In the genomic region with DNA sequence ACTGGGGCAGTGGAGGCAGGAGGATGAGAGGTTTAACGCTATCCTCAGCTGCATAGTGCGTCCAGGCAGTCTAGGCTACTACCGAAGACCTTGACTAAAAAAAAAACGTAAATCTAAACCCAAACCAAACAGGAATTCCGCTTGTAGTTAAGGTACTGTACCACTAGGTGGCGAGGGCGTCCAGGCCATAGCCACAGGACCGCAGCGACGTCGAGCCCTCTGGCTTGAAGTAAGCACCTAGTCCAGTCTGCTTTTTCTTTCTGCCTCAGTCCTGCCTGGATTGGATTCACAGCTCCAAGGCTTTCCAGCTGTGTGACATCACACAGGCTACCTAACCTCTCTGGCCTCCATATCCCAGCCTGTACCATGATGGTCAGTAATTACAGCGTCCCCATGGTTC, we compare ENCODE assay signal across 9 mouse cellular contexts. TPM values are rescaled to one million over a fixed set of nuclear protein-coding genes. Genes with fewer than 3 reads are reported as not detected.
DNase-seq lines count a peak whose midpoint lies in the region; ATAC-seq and TF ChIP-seq lines count a peak whose summit lies in the region.
"Had no signal": no experiment of that assay in that cellular context is flagged by ENCODE, and none has a peak within 500 bp of the region (broad histone marks: within the 10 kb centered on the region; RNA-seq: fewer than 3 reads in every experiment).

No protein-coding gene starts in this region.

- no peak for TF ChIP-seq EP300 in lung, postnatal 0 days (IDR thresholded peaks at IDR 0.05)
- no peak for TF ChIP-seq EP300 in stomach, postnatal 0 days (optimal IDR thresholded peaks at IDR 0.05)

- intact Hi-C loops in heart, postnatal 36 days (cut with DNase I), result loop anchor here (5.0 to 10.0 kb wide), 2 partner anchors 112 to 435 kb away; partner anchors contain the start of gene Tcp11

- no peaks in the 10 kb centered on the region; the same call in 1 of the 2 replicates for H3K4me1 ChIP-seq in heart, embryonic 11.5 days (ENCODE audit: control insufficient read depth, insufficient read depth, low read length)
- peaks cover 2% of the 10 kb centered on the region; the same call in 1 of the 2 replicates for H3K4me1 ChIP-seq in heart, embryonic 12.5 days (replicated peaks)
- no peaks in the 10 kb centered on the region for H3K4me1 ChIP-seq in lung, postnatal 0 days (ENCODE audit: insufficient read depth, low read depth, low read length)
- H3K4me1 ChIP-seq in stomach, postnatal 0 days (replicated peaks; ENCODE audit: control insufficient read depth, insufficient read depth), result no peaks in the 10 kb centered on the region

- H3K9me3 ChIP-seq in heart, embryonic 11.5 days (replicated peaks; ENCODE audit: control insufficient read depth, low read length), result no peaks in the 10 kb centered on the region
- H3K9me3 ChIP-seq in heart, embryonic 12.5 days (replicated peaks), result 0 out of 2 replicates have a peak, but pooled peaks cover 7% of the 10 kb centered on the region
- H3K9me3 ChIP-seq in lung, postnatal 0 days (ENCODE audit: low read length), result no peaks in the 10 kb centered on the region
- no peaks in the 10 kb centered on the region for H3K9me3 ChIP-seq in stomach, postnatal 0 days (ENCODE audit: control insufficient read depth, low read length)

- 11% methylated on average over 12 of the region's 12 CpGs for WGBS in heart, embryonic 11.5 days (ENCODE audit: insufficient replicate concordance)
- WGBS in heart, embryonic 12.5 days, result 16% methylated on average over 12 of the region's 12 CpGs
- 9% methylated on average over 12 of the region's 12 CpGs for WGBS in lung, postnatal 0 days
- 9% methylated on average over 12 of the region's 12 CpGs for WGBS in stomach, postnatal 0 days

- no peaks in the 10 kb centered on the region for H3K36me3 ChIP-seq in heart, embryonic 11.5 days (ENCODE audit: control insufficient read depth, insufficient read depth, low read length)
- no peaks in the 10 kb centered on the region for H3K36me3 ChIP-seq in heart, embryonic 12.5 days
- H3K36me3 ChIP-seq in lung, postnatal 0 days (ENCODE audit: insufficient read depth, low read length), result no peaks in the 10 kb centered on the region
- no peaks in the 10 kb centered on the region for H3K36me3 ChIP-seq in stomach, postnatal 0 days (ENCODE audit: control insufficient read depth, insufficient read depth, low read length)

- peak; percentile 88 for TF ChIP-seq CTCF in lung, postnatal 0 days (IDR thresholded peaks at IDR 0.05)
- peak; percentile 86 for TF ChIP-seq CTCF in stomach, postnatal 0 days (IDR thresholded peaks at IDR 0.05; ENCODE audit: low read depth)

- no peak overlapping the region for H3K4me2 ChIP-seq in heart, embryonic 11.5 days
- no peak overlapping the region for H3K4me2 ChIP-seq in heart, embryonic 12.5 days
- H3K4me2 ChIP-seq in lung, postnatal 0 days (replicated peaks; ENCODE audit: low read depth, low read length), result no peak overlapping the region
- H3K4me2 ChIP-seq in stomach, postnatal 0 days (replicated peaks; ENCODE audit: low read depth), result no peak overlapping the region

- no peak overlapping the region for H3K4me3 ChIP-seq in heart, embryonic 11.5 days (ENCODE audit: low read depth, low read length)
- no peak overlapping the region for H3K4me3 ChIP-seq in heart, embryonic 12.5 days
- H3K4me3 ChIP-seq in lung, postnatal 0 days (ENCODE audit: low read depth, low read length), result no peak overlapping the region
- H3K4me3 ChIP-seq in stomach, postnatal 0 days (ENCODE audit: low read depth, low read length), result no peak overlapping the region
- H3K4me3 ChIP-seq: erythroblast, embryonic 14.5 days had no signal

- no peak overlapping the region for H3K9ac ChIP-seq in heart, embryonic 11.5 days (ENCODE audit: low read depth, low read length)
- no peak overlapping the region for H3K9ac ChIP-seq in heart, embryonic 12.5 days
- no peak overlapping the region for H3K9ac ChIP-seq in lung, postnatal 0 days (replicated peaks; ENCODE audit: low read depth)
- no peak overlapping the region for H3K9ac ChIP-seq in stomach, postnatal 0 days (ENCODE audit: low read length)

- H3K27ac ChIP-seq in heart, embryonic 11.5 days (ENCODE audit: low read depth, low read length), result no peak overlapping the region
- no peak overlapping the region for H3K27ac ChIP-seq in heart, embryonic 12.5 days (ENCODE audit: poor library complexity, severe bottlenecking)
- H3K27ac ChIP-seq in lung, postnatal 0 days (ENCODE audit: low read length), result no peak overlapping the region
- no peak overlapping the region for H3K27ac ChIP-seq in stomach, postnatal 0 days (replicated peaks)

- DNase-seq in 3134 (ENCODE audit: extremely low read depth, insufficient read length, low spot score) (peak; percentile 73), MEL-GATA-1-ER (ENCODE audit: extremely low read depth, low read depth) (peak; percentile 56)
- peak; percentile 91 for DNase-seq in cerebellum, adult 9-10 months
- peak; percentile 55 to 57 for DNase-seq in heart, postnatal 36 days
- peak; percentile 70 for DNase-seq in lung, postnatal 0 days (ENCODE audit: low spot score)
- DNase-seq in stomach, postnatal 0 days (ENCODE audit: low spot score), result peak; percentile 78

- ATAC-seq in heart, embryonic 11.5 days (replicated peaks; ENCODE audit: insufficient number of reproducible peaks, low FRiP score, low TSS enrichment), result 0 out of 2 replicates have a peak, but pooled peaks have one; percentile 18
- no peak for ATAC-seq in heart, embryonic 12.5 days (ENCODE audit: insufficient number of reproducible peaks, low FRiP score)
- ATAC-seq in lung, postnatal 0 days, result no peak; the same call in 1 of the 2 replicates
- peak; percentile 53 for ATAC-seq in stomach, postnatal 0 days (ENCODE audit: low FRiP score, low TSS enrichment)

- peaks cover 16% of the 10 kb centered on the region for H3K27me3 ChIP-seq in heart, embryonic 11.5 days (ENCODE audit: control insufficient read depth, insufficient read depth, low read length)
- peaks cover 17% of the 10 kb centered on the region for H3K27me3 ChIP-seq in heart, embryonic 12.5 days (replicated peaks)
- peaks cover 5% of the 10 kb centered on the region for H3K27me3 ChIP-seq in lung, postnatal 0 days (replicated peaks; ENCODE audit: insufficient read depth, low read length)
- no peaks in the 10 kb centered on the region; the same call in 1 of the 2 replicates for H3K27me3 ChIP-seq in stomach, postnatal 0 days (ENCODE audit: control insufficient read depth, insufficient read depth, low read length)

RNA-seq across cellular contexts. Expression of gene Pacsin1, which starts 5.1 kb away (rescaled TPM):
- 2.5 and 2.9 TPM in 2 replicates for polyA plus RNA-seq in heart, embryonic 11.5 days (2014; fragmentation: Nextera tagmentation; extraction: Ambion mirVana)
- 1.4 and 1.7 TPM in 2 replicates for polyA plus RNA-seq in heart, embryonic 12.5 days (2016; fragmentation: Nextera tagmentation; extraction: Ambion mirVana)
- under 1 TPM in 1 of 2 experiments, not detected in 1; 0.49 TPM for total RNA-seq in heart, postnatal 36 days (2021)
- polyA plus RNA-seq in lung, postnatal 0 days (2015; fragmentation: Nextera tagmentation; extraction: Ambion mirVana), result 0.45 and 0.70 TPM in 2 replicates
- 1.2 and 1.4 TPM in 2 replicates for polyA plus RNA-seq in stomach, postnatal 0 days (2015; fragmentation: Nextera tagmentation; extraction: Ambion mirVana)

RNA-seq across cellular contexts. Expression of gene Rps10, which starts 13.7 kb away (rescaled TPM):
- 659 and 724 TPM in 2 replicates for polyA plus RNA-seq in heart, embryonic 11.5 days (2014; fragmentation: Nextera tagmentation; extraction: Ambion mirVana)
- polyA plus RNA-seq in heart, embryonic 12.5 days (2016; fragmentation: Nextera tagmentation; extraction: Ambion mirVana), result 611 and 625 TPM in 2 replicates
- total RNA-seq in heart, postnatal 36 days (2021), result 100 to 1,000 TPM; 533 to 572 TPM
- polyA plus RNA-seq in lung, postnatal 0 days (2015; fragmentation: Nextera tagmentation; extraction: Ambion mirVana), result 627 and 659 TPM in 2 replicates
- polyA plus RNA-seq in stomach, postnatal 0 days (2015; fragmentation: Nextera tagmentation; extraction: Ambion mirVana), result 828 and 879 TPM in 2 replicates

RNA-seq across cellular contexts. Expression of gene RPS10-NUDT3, which starts 15.1 kb away (rescaled TPM):
- not detected in 2 replicates for polyA plus RNA-seq in heart, embryonic 11.5 days (2014; fragmentation: Nextera tagmentation; extraction: Ambion mirVana)
- not detected in 2 replicates for polyA plus RNA-seq in heart, embryonic 12.5 days (2016; fragmentation: Nextera tagmentation; extraction: Ambion mirVana)
- not detected for total RNA-seq in heart, postnatal 36 days (2021)
- not detected in 2 replicates for polyA plus RNA-seq in lung, postnatal 0 days (2015; fragmentation: Nextera tagmentation; extraction: Ambion mirVana)
- polyA plus RNA-seq in stomach, postnatal 0 days (2015; fragmentation: Nextera tagmentation; extraction: Ambion mirVana), result not detected in 2 replicates
- polyA plus RNA-seq: erythroblast, embryonic 14.5 days had no signal

RNA-seq across cellular contexts. Expression of gene Nudt3, which starts 26.9 kb away (rescaled TPM):
- 38.8 and 47.4 TPM in 2 replicates for polyA plus RNA-seq in heart, embryonic 11.5 days (2014; fragmentation: Nextera tagmentation; extraction: Ambion mirVana)
- 106 and 110 TPM in 2 replicates for polyA plus RNA-seq in heart, embryonic 12.5 days (2016; fragmentation: Nextera tagmentation; extraction: Ambion mirVana)
- total RNA-seq in heart, postnatal 36 days (2021), result 100 to 1,000 TPM; 312 to 315 TPM
- polyA plus RNA-seq in lung, postnatal 0 days (2015; fragmentation: Nextera tagmentation; extraction: Ambion mirVana), result 47.6 and 54.1 TPM in 2 replicates
- 40.6 and 43.9 TPM in 2 replicates for polyA plus RNA-seq in stomach, postnatal 0 days (2015; fragmentation: Nextera tagmentation; extraction: Ambion mirVana)

Comparison
In these comparisons a context has a peak if more than half of its experiments do, and no peak if none do; other contexts are left out.
1. ATAC-seq: peak in heart, embryonic 11.5 days (single experiment) and stomach, postnatal 0 days (single experiment); none in heart, embryonic 12.5 days (single experiment) and lung, postnatal 0 days (single experiment).
2. Peak in every context shown above with its lines, with median percentiles within 50 percentile points of each other: DNase-seq.